In the genomic region with DNA sequence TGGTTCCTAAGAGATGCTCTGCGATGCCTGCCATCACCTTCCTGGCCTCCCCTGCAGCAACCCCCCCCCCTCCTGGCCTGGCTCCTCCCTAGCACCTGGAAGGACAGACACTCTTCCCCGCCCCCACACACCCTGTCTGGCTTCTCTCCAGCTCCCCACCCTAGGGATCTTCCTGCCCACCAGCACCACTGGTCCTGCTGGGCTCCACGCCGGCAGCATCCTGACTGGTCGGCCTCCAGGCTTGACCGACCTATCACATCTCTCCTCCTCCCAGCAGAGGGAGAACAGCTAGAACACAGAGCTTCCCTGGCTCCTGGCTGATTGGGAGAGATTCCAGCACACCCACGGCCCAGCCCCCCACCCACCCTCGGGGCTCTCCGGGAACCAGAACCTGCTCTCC, we compare ENCODE assay signal across 9 mouse cellular contexts. TPM values are rescaled to one million over a fixed set of nuclear protein-coding genes. Genes with fewer than 3 reads are reported as not detected.
DNase-seq lines count a peak whose midpoint lies in the region; ATAC-seq and TF ChIP-seq lines count a peak whose summit lies in the region.
"Had no signal": no experiment of that assay in that cellular context is flagged by ENCODE, and none has a peak within 500 bp of the region (broad histone marks: within the 10 kb centered on the region; RNA-seq: fewer than 3 reads in every experiment).

No protein-coding gene starts in this region.

- peak; percentile 19 for DNase-seq in T-cell, adult 2 months (ENCODE audit: low spot score)
- DNase-seq in hindbrain, embryonic 11.5 days (ENCODE audit: low spot score): peak; percentile 38
- DNase-seq in midbrain, embryonic 14.5 days: peak; percentile 64
- DNase-seq in heart, adult 9 months (ENCODE audit: low spot score in 2 of 2): no peak
- no peak for DNase-seq in adrenal gland, adult 8-10 months
- DNase-seq: heart, postnatal 36 days had no signal

- peak; percentile 54 for ATAC-seq in hindbrain, embryonic 11.5 days (ENCODE audit: low FRiP score)
- peak; percentile 38; the same call in 1 of the 2 replicates for ATAC-seq in midbrain, embryonic 14.5 days (ENCODE audit: low FRiP score, low TSS enrichment)
- no peak for ATAC-seq in megakaryocyte-erythroid progenitor cell, adult 5-6 weeks (replicated peaks; ENCODE audit: low FRiP score, low TSS enrichment, poor library complexity, severe bottlenecking)

- H3K36me3 ChIP-seq in hindbrain, embryonic 11.5 days (ENCODE audit: control insufficient read depth, insufficient read depth, low read length): no peaks in the 10 kb centered on the region
- H3K36me3 ChIP-seq in midbrain, embryonic 14.5 days (ENCODE audit: control insufficient read depth, insufficient read depth, low read length): no peaks in the 10 kb centered on the region

- H3K27ac ChIP-seq in cortical plate, adult 2 months (ENCODE audit: insufficient read depth, low read length): peak overlapping the region; percentile 43
- peak overlapping the region; percentile 77 for H3K27ac ChIP-seq in hindbrain, embryonic 11.5 days (ENCODE audit: low read depth, low read length)
- peak overlapping the region; percentile 84 for H3K27ac ChIP-seq in midbrain, embryonic 14.5 days (replicated peaks; ENCODE audit: low read depth, low read length)

- peaks cover 2% of the 10 kb centered on the region; the same call in 1 of the 2 replicates for H3K27me3 ChIP-seq in hindbrain, embryonic 11.5 days (ENCODE audit: control insufficient read depth, insufficient read depth, low read length)
- no peaks in the 10 kb centered on the region for H3K27me3 ChIP-seq in midbrain, embryonic 14.5 days (ENCODE audit: control insufficient read depth, insufficient read depth, low read length)

- no peak overlapping the region for H3K9ac ChIP-seq in hindbrain, embryonic 11.5 days (ENCODE audit: low read depth, low read length)
- no peak overlapping the region for H3K9ac ChIP-seq in midbrain, embryonic 14.5 days (replicated peaks; ENCODE audit: low read length)

- 0 out of 2 replicates have a peak, but pooled peaks have one; percentile 6 for TF ChIP-seq CTCF in cortical plate, adult 2 months (IDR thresholded peaks at IDR 0.05; ENCODE audit: extremely low read depth, insufficient read depth, low read length)

- H3K4me1 ChIP-seq in cortical plate, adult 2 months (ENCODE audit: control insufficient read depth, insufficient read depth, low read length): peaks cover 15% of the 10 kb centered on the region; the same call in 1 of the 2 replicates
- H3K4me1 ChIP-seq in hindbrain, embryonic 11.5 days (replicated peaks; ENCODE audit: control insufficient read depth, insufficient read depth, low read length): peaks cover 22% of the 10 kb centered on the region
- peaks cover 46% of the 10 kb centered on the region for H3K4me1 ChIP-seq in midbrain, embryonic 14.5 days (ENCODE audit: control insufficient read depth, insufficient read depth, low read length)

- H3K4me2 ChIP-seq in hindbrain, embryonic 11.5 days (replicated peaks; ENCODE audit: low read depth, low read length): no peak overlapping the region
- H3K4me2 ChIP-seq in midbrain, embryonic 14.5 days (ENCODE audit: low read length): peak overlapping the region; percentile 9; the same call in 1 of the 2 replicates

- H3K4me3 ChIP-seq in cortical plate, adult 2 months (ENCODE audit: insufficient read depth, low read length): no peak overlapping the region
- no peak overlapping the region for H3K4me3 ChIP-seq in hindbrain, embryonic 11.5 days (ENCODE audit: low read depth, low read length)
- no peak overlapping the region for H3K4me3 ChIP-seq in midbrain, embryonic 14.5 days (replicated peaks; ENCODE audit: low read depth, low read length)
- H3K4me3 ChIP-seq: myocyte had no signal

- H3K9me3 ChIP-seq in hindbrain, embryonic 11.5 days (ENCODE audit: control insufficient read depth, low read length): no peaks in the 10 kb centered on the region
- no peaks in the 10 kb centered on the region for H3K9me3 ChIP-seq in midbrain, embryonic 14.5 days (ENCODE audit: control insufficient read depth, low read length)

- 10% methylated on average over 9 of the region's 9 CpGs for WGBS in hindbrain, embryonic 11.5 days
- 4% methylated on average over 9 of the region's 9 CpGs for WGBS in midbrain, embryonic 14.5 days

- no peak for TF ChIP-seq POLR2A in cortical plate, adult 2 months (IDR thresholded peaks at IDR 0.05; ENCODE audit: extremely low read depth, insufficient read depth, low read length)

RNA-seq across cellular contexts. Expression of a gene that starts 34.5 kb away (rescaled TPM):
- polyA plus RNA-seq in cortical plate, adult 2 months (2012; rRNA removed): 59.2 and 65.2 TPM in 2 replicates
- 0.60 and 0.85 TPM in 2 replicates for polyA plus RNA-seq in hindbrain, embryonic 11.5 days (2014; fragmentation: Nextera tagmentation; extraction: Ambion mirVana)
- 4.0 and 8.1 TPM in 2 replicates for polyA plus RNA-seq in midbrain, embryonic 14.5 days (2014; fragmentation: Nextera tagmentation; extraction: Ambion mirVana)
- total RNA-seq in megakaryocyte-erythroid progenitor cell, adult 5-6 weeks (2014; fragmentation: Nextera tagmentation): not detected in 2 replicates
- total RNA-seq in megakaryocyte-erythroid progenitor cell, adult 5-6 weeks (2017): not detected in 2 replicates
- 1 to 10 TPM; 4.1 to 7.4 (median 5.5) TPM for total RNA-seq in adrenal gland, adult 8-10 months (2022)

Comparison
In these comparisons a context has a peak if more than half of its experiments do, and no peak if none do; other contexts are left out.
1. DNase-seq: peak in T-cell, adult 2 months (single experiment), hindbrain, embryonic 11.5 days (single experiment) and midbrain, embryonic 14.5 days (single experiment); none in heart, adult 9 months (0 of 2) and adrenal gland, adult 8-10 months (single experiment).
2. Peak in every context shown above with its lines, with median percentiles within 50 percentile points of each other: H3K27ac ChIP-seq.